Mouse (Mus musculus): Measurements from ENCODE around the gene Zdhhc19.

DNA sequence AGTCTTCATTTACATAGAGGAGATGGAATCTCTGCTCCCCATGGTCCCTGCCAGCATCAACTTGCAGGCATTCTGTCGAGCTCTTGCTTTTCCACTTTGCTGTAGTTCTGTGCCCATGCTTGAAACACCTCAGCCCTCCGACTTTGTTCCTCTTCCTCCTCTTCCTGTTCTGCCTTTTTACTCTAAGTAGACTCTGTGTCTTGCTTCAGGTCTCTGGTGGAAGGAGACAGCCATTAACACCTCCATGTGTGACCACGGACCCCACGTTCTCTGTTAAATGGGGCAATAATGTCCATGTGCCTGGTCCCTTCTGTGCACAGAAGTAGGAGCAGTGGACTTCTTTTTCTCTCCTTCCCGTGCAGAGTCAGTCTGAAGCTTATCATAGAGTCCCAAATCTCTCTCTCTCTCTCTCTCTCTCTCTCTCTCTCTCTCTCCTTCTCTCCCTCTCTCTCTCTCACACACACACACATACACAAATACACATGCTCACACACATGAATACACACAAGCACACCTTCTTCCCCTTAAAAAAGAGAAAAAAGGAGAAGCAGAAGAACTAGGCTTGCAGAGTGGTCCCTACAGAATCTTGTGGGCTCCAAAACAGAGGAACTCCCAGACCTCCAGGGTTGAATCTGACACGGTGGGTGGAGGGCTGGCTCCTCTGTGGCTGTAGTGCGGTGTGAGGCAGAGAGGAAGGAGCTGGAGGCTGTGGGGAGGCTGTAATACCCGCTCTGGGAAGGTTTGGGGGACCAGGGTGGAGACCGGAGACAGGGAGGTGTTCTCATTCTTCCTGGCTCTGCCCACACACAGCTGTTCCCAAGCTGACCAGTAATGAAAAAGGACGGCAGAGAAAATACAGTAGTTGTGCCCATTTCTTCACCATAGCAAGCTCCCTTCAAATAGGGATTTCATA is 51.3 kb downstream of the Zdhhc19 start:
- no peak for TF ChIP-seq MAFK (IDR thresholded peaks at IDR 0.05; ENCODE audit: insufficient read depth, low read depth, low read length)
- no peak for TF ChIP-seq ZNF384 (IDR thresholded peaks at IDR 0.05; ENCODE audit: low read depth, low read length)
- no peak for TF ChIP-seq HCFC1 (IDR thresholded peaks at IDR 0.05; ENCODE audit: borderline replicate concordance, insufficient read depth, low read length)
- TF ChIP-seq CHD2 (IDR thresholded peaks at IDR 0.05; ENCODE audit: low read depth, low read length), result no peak
- no peak for TF ChIP-seq ZC3H11A (IDR thresholded peaks at IDR 0.05; ENCODE audit: borderline replicate concordance, low read depth, low read length)
